Mouse (Mus musculus): ENCODE data around the gene Slc25a25. TPM values are rescaled to one million over a fixed set of nuclear protein-coding genes. Genes with fewer than 3 reads are reported as not detected.

Slc25a25 gene
- polyA plus RNA-seq, 1 experiment from 2014 or later: 22.9 TPM

- Histone ChIP-seq H3K9me3 (no peaks in the 10 kb centered on the region), H3K4me1 (peaks cover 13% of the 10 kb centered on the region), H3K27ac (peak overlapping the region; percentile 92), H3K4me2 (replicated peaks) (peak overlapping the region; percentile 49), H3K9ac (peak overlapping the region; percentile 59), H3K4me3 (peak overlapping the region; percentile 14; the same call in 1 of the 2 replicates), H3K36me3 (peaks cover 4% of the 10 kb centered on the region), H3K27me3 (no peaks in the 10 kb centered on the region)
- 26% methylated on average over 25 of the region's 25 CpGs for WGBS
- ATAC-seq (ENCODE audit: low FRiP score, low read depth): peak; percentile 74
These were observed 42.5 kb downstream of the Slc25a25 start for GRCm38 (mm10) chr2:32408429-32409424.

DNA sequence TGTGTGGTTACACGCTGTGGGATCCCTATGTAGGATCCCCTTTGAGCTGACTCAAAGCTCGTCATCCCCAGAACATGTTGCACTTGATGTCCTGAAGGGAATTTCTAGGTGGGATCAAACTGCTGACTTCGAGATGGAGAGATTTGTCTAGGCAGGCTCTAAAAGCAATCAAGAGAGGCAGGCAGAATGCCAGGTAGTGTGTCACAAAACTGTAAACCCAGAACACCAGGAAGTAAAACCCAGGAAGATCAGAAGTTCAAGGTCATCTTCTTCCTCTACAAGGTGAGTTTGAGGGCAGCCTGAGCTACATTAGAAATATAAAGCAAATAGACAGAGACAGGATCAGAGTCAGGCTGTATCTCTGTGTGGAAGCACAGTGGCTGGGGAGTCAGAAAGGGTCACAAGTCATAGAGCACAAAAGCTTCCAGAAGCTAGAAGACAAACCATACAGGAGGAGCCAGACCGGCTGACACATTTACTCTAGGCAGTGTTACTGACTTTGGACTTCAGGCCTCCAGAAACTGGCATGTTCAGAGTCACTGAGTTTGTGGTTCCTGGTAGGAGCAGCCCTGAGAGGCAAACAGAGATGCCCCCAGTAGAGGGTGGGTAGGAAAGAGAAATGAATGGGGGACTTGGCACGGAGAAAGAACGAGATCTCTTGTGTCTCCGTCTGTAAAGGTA lies 44.0 kb downstream of the Slc25a25 start:
- Histone ChIP-seq H3K4me3 (no peak overlapping the region), H3K27me3 (no peaks in the 10 kb centered on the region), H3K36me3 (peaks cover 10% of the 10 kb centered on the region), H3K4me2 (replicated peaks) (no peak overlapping the region), H3K4me1 (peaks cover 13% of the 10 kb centered on the region), H3K27ac (peak overlapping the region; percentile 48; the same call in 1 of the 2 replicates), H3K9ac (no peak overlapping the region), H3K9me3 (no peaks in the 10 kb centered on the region)
- no peak for ATAC-seq (ENCODE audit: low FRiP score, low read depth)
- WGBS: 80% methylated on average over 7 of the region's 7 CpGs

DNA sequence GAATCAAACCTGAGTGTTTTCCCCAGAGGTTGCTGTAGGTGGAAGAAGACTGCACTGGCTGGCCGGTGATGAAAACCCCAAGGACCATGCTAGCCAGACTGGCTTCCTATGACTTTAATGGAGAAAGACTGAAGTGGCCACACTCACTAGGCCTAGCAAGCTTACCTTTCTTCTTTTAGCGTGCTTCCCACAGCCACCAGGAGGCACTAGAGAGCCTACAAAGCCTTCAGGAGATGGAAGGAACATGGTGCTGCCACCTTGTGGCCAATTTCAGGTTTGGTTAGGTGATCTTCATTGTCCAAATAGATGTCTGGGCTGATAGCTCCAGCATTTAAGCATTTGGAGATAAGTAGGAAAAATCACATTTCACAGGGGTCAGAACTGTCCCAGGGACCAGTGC lies 46.6 kb downstream of the Slc25a25 start:
- Histone ChIP-seq H3K36me3 (peaks cover 35% of the 10 kb centered on the region), H3K4me1 (peaks cover 13% of the 10 kb centered on the region), H3K9ac (no peak overlapping the region), H3K27ac (no peak overlapping the region), H3K27me3 (no peaks in the 10 kb centered on the region), H3K4me3 (no peak overlapping the region), H3K4me2 (replicated peaks) (no peak overlapping the region), H3K9me3 (no peaks in the 10 kb centered on the region)
- ATAC-seq (ENCODE audit: low FRiP score, low read depth): no peak
- WGBS: 17% methylated on average over 2 of the region's 2 CpGs

DNA sequence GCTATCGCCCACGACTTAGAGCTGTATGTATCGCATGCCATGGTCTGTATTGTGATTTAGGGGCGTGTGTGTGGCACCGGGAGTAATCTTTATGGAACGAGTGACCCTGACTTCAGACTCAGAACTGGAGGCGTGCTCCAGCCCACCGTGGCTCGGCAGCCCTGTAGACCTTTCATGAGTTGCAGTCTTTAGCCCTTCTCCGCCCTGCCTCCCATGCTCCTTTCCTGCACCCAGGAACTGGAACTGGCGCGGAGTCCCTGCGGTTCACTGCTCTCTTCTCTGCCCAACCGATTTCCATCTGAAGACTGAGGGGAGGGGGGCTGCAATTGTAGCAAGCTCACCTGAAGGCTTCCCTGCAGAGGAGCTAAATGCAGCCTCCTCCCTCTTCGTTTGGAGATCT lies 54.5 kb downstream of the Slc25a25 start:
- Histone ChIP-seq H3K4me2 (replicated peaks) (peak overlapping the region; percentile 82), H3K27me3 (no peaks in the 10 kb centered on the region), H3K4me1 (peaks cover 18% of the 10 kb centered on the region), H3K36me3 (peaks cover 34% of the 10 kb centered on the region), H3K27ac (no peak overlapping the region; the same call in 1 of the 2 replicates), H3K4me3 (peak overlapping the region; percentile 95), H3K9me3 (no peaks in the 10 kb centered on the region), H3K9ac (peak overlapping the region; percentile 90)
- no peak for ATAC-seq (ENCODE audit: low FRiP score, low read depth)
- 0% methylated on average over 15 of the region's 15 CpGs for WGBS

DNA sequence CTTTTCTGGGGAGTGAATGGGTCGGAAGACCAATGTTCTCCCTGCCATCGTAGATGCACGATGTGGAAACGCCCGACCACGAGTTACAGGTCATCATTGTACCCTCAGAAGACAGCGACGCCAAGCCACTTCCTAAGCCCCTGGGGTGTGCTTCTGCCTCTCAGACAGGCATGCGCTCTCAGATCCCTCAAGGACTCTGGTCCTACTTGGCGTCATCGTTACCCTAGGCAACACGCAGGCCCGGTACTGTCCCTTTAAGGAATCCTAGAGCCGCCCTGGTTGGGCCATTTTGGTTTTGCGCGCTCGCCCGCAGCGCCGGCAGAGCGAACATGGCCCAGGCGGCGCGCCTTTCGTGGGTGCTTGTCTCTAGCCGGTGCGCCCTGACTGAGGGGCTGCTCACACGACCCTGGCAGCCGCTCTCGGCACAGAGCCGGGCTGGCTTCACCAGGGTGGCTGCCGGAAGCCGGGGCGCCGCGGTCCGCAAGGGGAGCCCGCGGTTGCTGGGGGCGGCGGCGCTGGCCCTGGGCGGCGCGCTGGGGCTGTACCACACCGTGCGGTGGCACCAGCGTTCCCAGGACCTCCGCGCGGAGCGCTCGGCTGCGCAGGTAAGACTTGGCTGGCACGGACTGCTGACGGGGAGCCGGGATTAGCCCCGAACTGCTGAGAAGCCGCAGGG lies 55.2 kb downstream of the Slc25a25 start:
- Histone ChIP-seq H3K4me2 (replicated peaks) (peak overlapping the region; percentile 82), H3K4me3 (peak overlapping the region; percentile 95), H3K4me1 (peaks cover 18% of the 10 kb centered on the region), H3K9me3 (no peaks in the 10 kb centered on the region), H3K36me3 (peaks cover 29% of the 10 kb centered on the region), H3K9ac (peak overlapping the region; percentile 90), H3K27me3 (no peaks in the 10 kb centered on the region), H3K27ac (peak overlapping the region; percentile 88)
- peak; percentile 92 for ATAC-seq (ENCODE audit: low FRiP score, low read depth)
- under 1% methylated on average over 58 of the region's 59 CpGs for WGBS

DNA sequence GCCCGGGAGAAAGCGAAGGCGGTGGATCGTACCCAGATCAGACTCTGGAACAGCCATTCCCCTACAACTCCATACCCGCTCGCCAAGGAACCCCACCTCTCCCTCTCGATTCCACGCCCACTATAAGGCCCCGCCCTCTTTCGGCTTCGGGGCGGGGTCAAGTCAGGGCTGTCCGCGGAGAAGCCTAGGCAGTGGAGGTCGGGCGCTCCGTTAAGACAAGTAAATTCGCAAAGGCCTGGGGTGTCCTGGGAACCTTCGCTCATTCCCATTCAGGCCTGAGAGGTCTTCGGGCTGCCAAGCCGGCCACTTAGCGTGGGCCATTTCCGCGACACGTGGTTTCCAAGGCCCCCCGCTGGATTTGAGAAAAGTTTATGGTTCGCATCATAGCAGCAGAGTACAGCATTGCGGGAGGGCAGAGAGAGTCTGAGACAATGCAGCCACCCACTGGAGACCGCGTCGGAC lies 55.7 kb downstream of the Slc25a25 start, which contains the start of gene Ptges2:
Ptges2 (plus strand) TSS at position 413 of the 462 bp plus-strand sequence.
- Histone ChIP-seq H3K27me3 (no peaks in the 10 kb centered on the region), H3K4me3 (peak within 1 kb of the TSS; percentile 95), H3K27ac (peak within 1 kb of the TSS; percentile 88), H3K4me2 (replicated peaks) (peak within 1 kb of the TSS; percentile 82), H3K4me1 (peaks cover 22% of the 10 kb centered on the region), H3K36me3 (peaks cover 23% of the 10 kb centered on the region), H3K9ac (peak within 1 kb of the TSS; percentile 90), H3K9me3 (no peaks in the 10 kb centered on the region)
- under 1% methylated on average over 31 of the region's 31 CpGs for WGBS
- peak; percentile 93 for ATAC-seq (ENCODE audit: low FRiP score, low read depth)

GRCm38 (mm10) chr2:32394973-32395372 lies 56.3 kb downstream of the Slc25a25 start:
- Histone ChIP-seq H3K4me2 (replicated peaks) (peak overlapping the region; percentile 82), H3K4me1 (peaks cover 22% of the 10 kb centered on the region), H3K9ac (peak overlapping the region; percentile 90), H3K36me3 (peaks cover 18% of the 10 kb centered on the region), H3K27me3 (no peaks in the 10 kb centered on the region), H3K9me3 (no peaks in the 10 kb centered on the region), H3K27ac (peak overlapping the region; percentile 88), H3K4me3 (peak overlapping the region; percentile 95)
- no peak for ATAC-seq (ENCODE audit: low FRiP score, low read depth)
- WGBS: 5% methylated on average over 8 of the region's 8 CpGs

GRCm38 (mm10) chr2:32392063-32392462 lies 59.2 kb downstream of the Slc25a25 start:
- Histone ChIP-seq H3K9ac (no peak overlapping the region), H3K27ac (no peak overlapping the region), H3K9me3 (no peaks in the 10 kb centered on the region), H3K27me3 (no peaks in the 10 kb centered on the region), H3K4me1 (peaks cover 18% of the 10 kb centered on the region), H3K4me2 (replicated peaks) (no peak overlapping the region), H3K36me3 (no peaks in the 10 kb centered on the region), H3K4me3 (no peak overlapping the region)
- ATAC-seq (ENCODE audit: low FRiP score, low read depth): no peak
- 80% methylated on average over 5 of the region's 5 CpGs for WGBS

DNA sequence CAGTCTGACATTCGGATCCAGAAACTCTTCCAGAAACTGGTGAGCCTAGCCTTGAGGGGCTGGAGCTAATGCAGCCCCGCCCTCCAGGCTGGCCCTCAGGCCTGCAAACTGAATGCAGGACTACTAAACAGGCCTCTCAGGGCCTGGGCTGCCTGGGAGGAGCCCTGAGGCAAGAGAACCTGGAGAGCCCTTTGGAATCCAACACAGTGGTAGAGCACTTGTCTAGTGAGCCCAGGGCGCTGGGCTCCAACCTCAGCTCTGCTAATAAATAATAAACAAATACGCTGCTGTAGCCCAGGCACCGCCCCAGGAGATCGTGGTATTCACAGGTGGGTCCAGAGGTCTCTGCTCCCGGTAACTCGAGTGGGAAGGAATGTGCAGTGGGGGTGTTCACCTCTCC lies 60.4 kb downstream of the Slc25a25 start:
- no peak overlapping the region for H3K4me3 ChIP-seq
- no peak for ATAC-seq (ENCODE audit: low FRiP score, low read depth)

GRCm38 (mm10) chr2:32389157-32389556 lies 62.1 kb downstream of the Slc25a25 start:
- no peak for ATAC-seq (ENCODE audit: low FRiP score, low read depth)
- H3K4me1 ChIP-seq: peaks cover 8% of the 10 kb centered on the region; the same call in 1 of the 2 replicates
- WGBS: 77% methylated on average over 2 of the region's 2 CpGs

More for the DNA sequence above, 60.4 kb downstream of the Slc25a25 start:
- H3K9ac ChIP-seq: no peak overlapping the region
- WGBS: 73% methylated on average over 8 of the region's 8 CpGs
- no peaks in the 10 kb centered on the region for H3K9me3 ChIP-seq
- H3K27ac ChIP-seq: no peak overlapping the region
- no peaks in the 10 kb centered on the region for H3K27me3 ChIP-seq
- H3K4me1 ChIP-seq: peaks cover 13% of the 10 kb centered on the region
- no peaks in the 10 kb centered on the region for H3K36me3 ChIP-seq
- no peak overlapping the region for H3K4me2 ChIP-seq (replicated peaks)

GRCm38 (mm10) chr2:32387706-32388490 lies 63.3 kb downstream of the Slc25a25 start, which contains the start of gene Lcn2:
Gene Lcn2, minus strand, starts transcription at chr2:32388252.
- Histone ChIP-seq H3K4me3 (no peak within 1 kb of the TSS), H3K9ac (peak within 1 kb of the TSS; percentile 45), H3K4me1 (peaks cover 8% of the 10 kb centered on the region; the same call in 1 of the 2 replicates), H3K27ac (no peak within 1 kb of the TSS; the same call in 1 of the 2 replicates), H3K36me3 (no peaks in the 10 kb centered on the region), H3K9me3 (no peaks in the 10 kb centered on the region), H3K27me3 (peaks cover 6% of the 10 kb centered on the region; the same call in 1 of the 2 replicates), H3K4me2 (replicated peaks) (no peak within 1 kb of the TSS)
- 59% methylated on average over 5 of the region's 5 CpGs for WGBS
- no peak; the same call in 1 of the 2 replicates for ATAC-seq (ENCODE audit: low FRiP score, low read depth)

More at GRCm38 (mm10) chr2:32389157-32389556, 62.1 kb downstream of the Slc25a25 start:
- no peak overlapping the region for H3K4me3 ChIP-seq
- no peak overlapping the region for H3K4me2 ChIP-seq (replicated peaks)
- no peaks in the 10 kb centered on the region for H3K27me3 ChIP-seq
- no peaks in the 10 kb centered on the region for H3K9me3 ChIP-seq
- H3K9ac ChIP-seq: no peak overlapping the region
- no peaks in the 10 kb centered on the region for H3K36me3 ChIP-seq
- no peak overlapping the region for H3K27ac ChIP-seq
